Mouse (Mus musculus): Measurements from ENCODE around the gene Olfr749. TPM values are rescaled to one million over a fixed set of nuclear protein-coding genes. Genes with fewer than 3 reads are reported as not detected.

The Olfr749 gene
- polyA plus RNA-seq (2012; rRNA removed; ENCODE audit: low replicate concordance): not detected in 2 replicates

GRCm38 (mm10) chr14:50744994-50745393 is at the start of gene Olfr749:
Olfr749 (minus strand) TSS chr14:50745094.

DNA sequence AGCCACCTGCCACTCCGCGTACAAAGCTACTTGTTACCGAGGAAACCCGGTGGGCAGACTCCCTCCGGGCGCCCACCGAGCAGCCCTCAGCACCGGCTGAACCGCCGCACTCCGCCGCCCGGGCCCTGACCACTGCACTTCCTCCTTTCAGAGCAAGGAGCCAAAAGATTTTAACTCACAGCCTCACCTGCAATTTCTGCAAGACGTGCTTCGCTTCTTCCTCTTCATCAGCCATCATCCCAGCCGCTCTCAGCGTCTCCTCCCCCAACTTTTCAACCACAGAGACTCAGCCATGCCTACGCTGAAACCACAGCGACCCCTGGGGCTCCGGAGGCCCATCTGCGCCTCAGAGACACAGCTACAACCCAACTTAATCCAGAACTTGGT is 40.4 kb upstream of the Olfr749 start, which contains the start of gene Ttc5:
Gene Ttc5 (minus strand): TSS at position 269 of the 387 bp plus-strand sequence.

DNA sequence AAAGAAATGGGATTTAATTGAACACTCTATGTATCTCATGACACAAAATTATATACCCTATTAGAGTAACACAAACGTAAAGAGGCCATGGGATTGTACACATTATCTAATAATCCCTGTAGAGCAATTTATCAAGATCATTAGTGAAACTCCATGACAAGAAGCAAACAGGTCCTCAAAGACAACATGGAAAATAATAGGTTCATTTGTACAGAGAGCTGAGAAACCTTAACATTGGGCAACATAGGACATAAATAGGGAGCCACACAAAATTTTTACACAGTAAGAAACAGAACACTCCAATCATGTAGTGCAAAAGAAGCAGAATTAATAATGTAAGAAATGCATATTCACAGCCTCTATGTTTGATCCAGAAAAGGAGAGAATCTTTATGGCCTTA is 37.8 kb downstream of the Olfr749 start, which contains the start of gene Olfr748:
Gene Olfr748 (plus strand): TSS at position 301 of the 400 bp plus-strand sequence.

DNA sequence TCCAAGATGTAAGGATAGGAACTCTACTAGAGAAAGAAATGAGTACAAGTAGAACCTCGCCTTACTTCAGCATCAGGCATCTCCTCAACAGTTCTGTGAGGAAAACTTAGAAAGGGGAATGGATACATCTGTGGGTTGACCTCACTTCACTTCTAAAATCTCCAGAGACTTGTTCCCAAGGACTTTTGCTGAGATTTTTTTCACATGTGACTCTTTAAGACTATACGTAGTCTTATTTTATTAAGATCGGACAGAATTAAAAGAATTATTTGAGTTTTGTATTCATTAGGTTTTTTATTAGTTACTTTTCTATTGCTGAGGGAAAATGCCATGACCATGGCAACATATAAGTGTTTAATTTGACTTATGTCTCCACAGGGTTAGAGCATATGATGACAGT is 51.8 kb downstream of the Olfr749 start, which contains the start of gene Olfr747:
Gene Olfr747 (minus strand): TSS at position 101 of the 400 bp plus-strand sequence.

Other genes starting within 250 kb of the Olfr749 start
- not detected in 2 replicates for gene Olfr742, start 241.5 kb downstream of the Olfr749 start, polyA plus RNA-seq (2012; rRNA removed; ENCODE audit: low replicate concordance)
- gene Olfr743, start 223.3 kb downstream of the Olfr749 start, polyA plus RNA-seq (2012; rRNA removed; ENCODE audit: low replicate concordance): not detected in 2 replicates
- gene Olfr744, start 130.2 kb downstream of the Olfr749 start, polyA plus RNA-seq (2012; rRNA removed; ENCODE audit: low replicate concordance): not detected in 2 replicates
- gene Olfr745, start 105.7 kb downstream of the Olfr749 start, polyA plus RNA-seq (2012; rRNA removed; ENCODE audit: low replicate concordance): not detected in 2 replicates
- gene Olfr746, start 98.0 kb downstream of the Olfr749 start, polyA plus RNA-seq (2012; rRNA removed; ENCODE audit: low replicate concordance): not detected in 2 replicates
- gene Olfr747, start 51.9 kb downstream of the Olfr749 start, polyA plus RNA-seq (2012; rRNA removed; ENCODE audit: low replicate concordance): not detected in 2 replicates
- gene Olfr748, start 37.7 kb downstream of the Olfr749 start, polyA plus RNA-seq (2012; rRNA removed; ENCODE audit: low replicate concordance): not detected in 2 replicates
- 22.2 and 29.4 TPM in 2 replicates for gene Ttc5, start 40.4 kb upstream of the Olfr749 start, polyA plus RNA-seq (2012; rRNA removed; ENCODE audit: low replicate concordance)
- gene Ccnb1ip1, start 62.6 kb upstream of the Olfr749 start, polyA plus RNA-seq (2012; rRNA removed; ENCODE audit: low replicate concordance): not detected in 2 replicates
- 13.0 and 34.5 TPM in 2 replicates for gene Parp2, start 62.7 kb upstream of the Olfr749 start, polyA plus RNA-seq (2012; rRNA removed; ENCODE audit: low replicate concordance)
- 42.0 and 46.3 TPM in 2 replicates for gene Tep1, start 125.5 kb upstream of the Olfr749 start, polyA plus RNA-seq (2012; rRNA removed; ENCODE audit: low replicate concordance)
- 2.2 and 24.0 TPM in 2 replicates for gene Klhl33, start 152.4 kb upstream of the Olfr749 start, polyA plus RNA-seq (2012; rRNA removed; ENCODE audit: low replicate concordance)
- 91.2 and 179 TPM in 2 replicates for gene Osgep, start 179.8 kb upstream of the Olfr749 start, polyA plus RNA-seq (2012; rRNA removed; ENCODE audit: low replicate concordance)
- gene Apex1, start 179.9 kb upstream of the Olfr749 start, polyA plus RNA-seq (2012; rRNA removed; ENCODE audit: low replicate concordance): 32.1 and 70.1 TPM in 2 replicates
- 100 and 139 TPM in 2 replicates for gene Pip4p1, start 185.8 kb upstream of the Olfr749 start, polyA plus RNA-seq (2012; rRNA removed; ENCODE audit: low replicate concordance)
- gene Pnp, start 186.0 kb upstream of the Olfr749 start, polyA plus RNA-seq (2012; rRNA removed; ENCODE audit: low replicate concordance): 32.2 and 73.1 TPM in 2 replicates
- gene Gm49342, start 199.4 kb upstream of the Olfr749 start, polyA plus RNA-seq (2012; rRNA removed; ENCODE audit: low replicate concordance): 13.4 and 26.9 TPM in 2 replicates
- gene Pnp2, start 210.9 kb upstream of the Olfr749 start, polyA plus RNA-seq (2012; rRNA removed; ENCODE audit: low replicate concordance): 1.5 and 3.5 TPM in 2 replicates

Data from mammary gland, adult 2 months (tissue).